Mouse (Mus musculus): ENCODE measurements around the gene Gpr4.

GRCm38 (mm10) chr7:19171831-19172230, 40.5 kb upstream of the Gpr4 start:
- no peak for TF ChIP-seq GATA1 (IDR thresholded peaks at IDR 0.05; ENCODE audit: low read length)
- no peak for TF ChIP-seq TAL1 (IDR thresholded peaks at IDR 0.05; ENCODE audit: low read length)
